Mouse (Mus musculus): ENCODE results near the gene Spsb3.

Spsb3 gene

DNA sequence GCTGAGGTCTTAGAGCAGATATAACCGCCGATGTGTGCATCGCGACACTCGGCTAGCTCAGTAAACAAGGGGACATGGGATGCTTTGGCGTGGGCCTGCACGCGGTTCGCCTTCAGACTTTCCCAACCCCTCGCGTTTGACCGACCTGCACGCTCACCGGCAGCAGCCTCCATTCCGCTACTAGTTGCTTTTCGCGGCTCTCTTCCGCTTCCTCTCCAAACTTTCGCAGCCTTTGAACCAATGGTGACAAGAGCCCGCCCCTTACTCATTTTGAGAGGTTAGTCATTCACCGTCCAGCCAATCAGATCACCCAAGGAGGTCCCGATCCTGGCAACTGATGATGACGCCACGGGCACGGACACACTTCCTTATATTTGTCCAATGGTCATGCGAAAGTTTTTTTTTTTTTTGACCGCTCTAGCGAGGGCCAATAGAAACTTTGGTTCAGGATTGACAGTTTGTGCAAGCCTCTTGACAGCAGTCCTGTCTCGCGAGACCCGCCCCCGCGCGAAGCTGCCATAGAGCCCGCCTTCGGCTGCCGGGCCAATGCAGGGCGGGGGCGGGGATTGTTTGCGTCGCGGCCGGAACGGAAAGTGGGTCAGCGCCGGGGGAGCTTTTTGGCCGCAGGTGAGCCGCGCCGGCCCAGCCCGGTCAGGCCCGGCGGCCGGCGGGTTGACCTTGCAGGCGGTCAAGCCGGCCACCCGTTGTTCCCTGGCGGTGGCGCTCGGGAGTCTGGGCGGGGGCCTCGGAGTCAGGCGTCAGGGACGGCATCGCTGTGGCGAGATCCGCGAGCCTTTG lies at the start of gene Spsb3, which contains the start of gene Nubp2:
Spsb3 (plus strand) TSS at position 510 of the 798 bp plus-strand sequence.
Nubp2 (minus strand) TSS at position 216 of the 798 bp plus-strand sequence.
- DNase-seq (ENCODE audit: low spot score): peak; percentile 99

- no peak for DNase-seq (ENCODE audit: low spot score)
Measured at GRCm38 (mm10) chr17:24839842-24840241, 46.6 kb upstream of the Spsb3 start, which contains the start of gene Hagh. Hagh (plus strand) TSS chr17:24840143.

GRCm38 (mm10) chr17:24840341-24840740 lies 46.1 kb upstream of the Spsb3 start:
- no peak for DNase-seq (ENCODE audit: low spot score)

- no peak for DNase-seq (ENCODE audit: low spot score)
Measured at GRCm38 (mm10) chr17:24841133-24841532, 45.3 kb upstream of the Spsb3 start.

GRCm38 (mm10) chr17:24842631-24843030 lies 43.8 kb upstream of the Spsb3 start:
- no peak for DNase-seq (ENCODE audit: low spot score)

DNA sequence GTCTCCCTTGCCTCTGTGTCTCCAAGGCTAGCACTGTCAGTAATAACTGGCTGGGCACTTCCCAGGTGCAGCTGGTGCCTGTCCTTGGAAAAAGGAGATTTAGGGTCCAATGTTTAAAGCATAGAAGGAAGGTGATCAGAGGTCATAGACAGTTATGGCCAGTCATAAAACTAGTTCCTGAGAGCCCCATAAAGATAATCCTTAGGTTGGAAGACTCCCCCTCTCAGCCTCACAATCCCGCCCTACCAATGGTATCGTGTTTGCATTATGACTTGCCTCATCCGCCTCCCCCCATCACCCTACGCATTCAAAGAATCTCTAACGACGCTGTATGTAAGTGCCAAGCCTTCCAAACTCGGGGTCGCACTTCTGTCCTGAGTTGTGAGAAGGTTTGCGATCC lies 41.9 kb upstream of the Spsb3 start:
- DNase-seq (ENCODE audit: low spot score): no peak

DNA sequence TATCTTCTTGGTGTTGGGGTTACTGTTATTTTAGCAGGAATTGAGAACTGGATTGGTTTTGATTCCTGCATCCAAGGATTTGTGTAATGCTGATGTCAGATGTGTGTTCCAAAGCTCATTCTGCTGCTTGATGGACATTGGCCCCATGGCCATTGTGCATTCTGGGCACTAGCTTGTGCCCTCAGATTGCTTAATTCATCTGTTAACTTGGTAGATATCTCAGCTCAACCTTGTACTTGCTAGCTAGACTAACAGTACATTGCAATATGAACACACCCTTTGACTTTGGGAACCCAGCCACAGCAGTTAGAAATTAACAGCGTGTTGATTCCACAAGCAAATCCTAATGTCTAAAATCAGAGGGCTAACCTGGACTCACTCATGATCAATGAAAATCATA lies 39.1 kb upstream of the Spsb3 start:
- DNase-seq (ENCODE audit: low spot score): no peak

- DNase-seq (ENCODE audit: low spot score): no peak
Measured at GRCm38 (mm10) chr17:24848600-24849031, 37.8 kb upstream of the Spsb3 start.

GRCm38 (mm10) chr17:24849733-24850064 lies 36.7 kb upstream of the Spsb3 start:
- no peak for DNase-seq (ENCODE audit: low spot score)

DNA sequence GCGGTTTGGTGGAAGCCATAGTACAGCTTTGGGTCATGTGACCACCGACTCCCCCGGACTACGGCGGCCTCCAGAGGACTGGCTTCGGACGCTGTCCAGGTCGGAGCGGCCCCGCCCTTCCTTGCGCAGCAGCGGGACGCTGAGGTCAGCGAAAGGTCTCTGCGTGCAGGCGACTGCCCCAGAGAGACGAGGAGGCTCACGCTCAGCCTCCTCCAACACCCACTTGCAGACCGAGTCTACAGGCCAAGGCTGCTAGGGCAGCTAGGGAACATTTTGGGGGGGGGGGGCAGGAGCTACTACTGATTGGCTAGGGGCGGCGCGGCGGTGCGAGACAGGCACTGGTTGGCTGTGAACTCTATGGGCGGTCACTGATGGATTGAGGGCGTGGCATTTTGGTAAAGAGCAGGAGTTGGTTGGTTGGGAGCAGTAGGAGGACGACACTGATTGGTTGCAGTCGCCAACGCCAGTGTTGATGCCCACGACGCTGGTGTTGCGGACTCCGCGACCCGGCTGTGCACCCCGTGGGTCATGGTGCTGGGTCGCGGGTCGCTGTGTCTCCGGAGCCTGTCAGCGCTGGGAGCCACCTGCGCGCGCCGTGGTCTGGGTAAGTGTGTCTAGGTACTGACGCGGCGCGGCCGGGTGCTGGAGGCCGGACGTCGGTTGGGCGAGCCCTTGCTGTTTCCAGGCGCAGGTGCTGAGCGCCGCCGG lies 36.2 kb upstream of the Spsb3 start, which contains the start of gene Fahd1:
Fahd1 (minus strand) TSS at position 300 of the 708 bp plus-strand sequence.
- peak; percentile 94 for DNase-seq (ENCODE audit: low spot score)

DNA sequence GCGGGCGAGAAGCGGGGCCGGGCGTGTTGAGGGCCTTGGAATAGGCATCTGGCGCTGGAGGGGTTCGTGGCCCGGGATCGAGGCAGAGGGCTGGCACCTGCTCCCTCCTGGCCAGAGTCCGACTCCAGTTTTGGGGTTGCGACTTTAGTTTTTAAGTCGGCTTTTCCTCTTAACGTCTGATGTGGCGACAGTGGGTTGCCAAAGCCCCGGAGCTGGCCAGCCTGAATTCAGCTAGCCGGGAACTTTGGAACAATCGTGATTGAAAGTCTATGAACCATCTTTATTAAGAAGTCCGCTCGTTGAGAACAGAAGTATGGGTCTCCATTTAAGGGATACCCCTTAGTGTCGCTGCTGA lies 35.7 kb upstream of the Spsb3 start:
- no peak for DNase-seq (ENCODE audit: low spot score)

DNA sequence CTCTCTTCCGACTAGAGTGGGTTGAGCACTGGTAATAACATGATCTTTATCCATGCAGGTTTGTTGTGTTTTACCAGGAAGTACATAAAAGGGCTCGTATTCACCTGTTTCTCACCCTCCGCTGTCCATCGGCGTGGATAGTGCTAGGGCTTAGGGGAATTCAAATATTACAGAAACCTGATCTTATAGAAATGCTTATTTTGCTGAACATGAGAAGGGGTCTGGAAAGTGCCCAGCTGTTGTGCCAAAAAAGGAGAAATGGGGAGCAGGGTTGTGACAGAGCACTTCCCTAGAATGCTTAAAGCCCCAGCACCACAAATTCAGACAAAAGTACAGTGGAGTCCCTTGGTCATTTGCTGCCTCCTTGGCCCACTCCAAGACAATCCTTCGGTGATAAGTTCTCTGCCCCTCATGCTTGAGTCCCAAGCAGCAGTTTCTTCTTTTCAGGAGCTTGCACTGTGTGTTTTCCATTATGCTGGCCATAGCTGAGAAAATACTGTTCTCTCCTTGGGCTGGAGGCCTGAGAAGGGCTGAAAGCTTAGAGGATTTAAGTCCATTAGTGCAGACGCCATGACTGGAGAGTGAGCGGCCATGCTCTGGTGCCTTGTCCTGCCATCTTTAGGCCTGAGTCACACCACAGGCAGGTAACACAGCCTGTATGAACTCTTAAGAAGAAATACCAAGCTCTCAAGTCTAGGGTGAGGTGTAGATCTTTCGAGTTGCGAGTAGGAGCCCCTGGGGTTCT lies 34.9 kb upstream of the Spsb3 start:
- DNase-seq (ENCODE audit: low spot score): no peak

DNA sequence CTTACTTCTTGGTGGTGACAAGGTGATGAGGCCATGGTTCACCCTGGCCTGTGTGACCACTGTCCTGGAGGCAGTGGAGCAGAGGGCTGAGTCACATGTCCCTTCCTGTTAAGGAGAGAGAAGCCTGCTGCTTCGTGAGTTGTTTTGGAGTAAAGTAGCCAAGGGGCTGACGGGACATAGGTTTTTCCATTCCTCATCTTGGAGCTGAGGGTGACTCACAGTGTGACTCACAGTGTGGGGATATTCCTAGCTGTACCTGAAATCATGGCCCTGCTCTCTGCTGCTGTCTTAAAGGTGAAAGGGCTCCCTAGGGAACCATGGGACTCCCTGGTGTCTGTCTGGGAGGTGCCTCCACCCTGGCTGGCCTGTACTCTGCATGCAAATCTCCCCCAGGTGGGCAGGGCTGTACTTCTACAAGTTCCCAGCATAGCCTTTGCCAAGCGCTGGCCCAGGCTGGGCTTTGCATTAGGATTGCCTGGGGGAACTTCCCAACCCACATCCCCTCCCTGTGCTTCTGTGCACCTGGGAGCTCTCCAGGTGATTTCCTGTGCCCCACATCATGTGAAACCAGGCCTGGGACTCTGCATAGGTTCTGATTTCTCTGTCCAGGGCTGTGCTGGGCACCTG lies 30.5 kb upstream of the Spsb3 start:
- DNase-seq (ENCODE audit: low spot score): no peak

DNA sequence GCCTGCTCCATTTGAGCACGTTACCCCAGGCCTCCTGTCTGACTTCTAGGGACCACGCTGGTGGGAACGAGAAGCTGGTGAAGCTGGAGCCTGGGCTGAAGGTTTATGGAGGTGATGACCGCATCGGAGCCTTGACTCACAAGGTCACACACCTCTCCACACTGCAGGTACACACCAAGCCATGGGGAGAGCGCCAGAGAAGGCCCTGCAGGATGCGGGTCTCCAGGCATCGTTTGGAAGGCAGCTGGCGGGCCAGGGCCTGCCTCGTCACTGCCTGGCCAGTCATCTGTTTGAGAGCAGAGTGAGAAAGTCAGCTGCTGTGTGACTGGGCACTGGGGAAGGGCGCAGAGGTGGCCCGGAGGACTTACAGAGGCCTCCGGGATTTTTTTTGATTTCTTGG lies 29.9 kb upstream of the Spsb3 start:
- DNase-seq (ENCODE audit: low spot score): no peak

- DNase-seq (ENCODE audit: low spot score): no peak
Measured at GRCm38 (mm10) chr17:24857831-24858470, 28.5 kb upstream of the Spsb3 start.

GRCm38 (mm10) chr17:24858967-24859366 lies 27.5 kb upstream of the Spsb3 start:
- no peak for DNase-seq (ENCODE audit: low spot score)

DNA sequence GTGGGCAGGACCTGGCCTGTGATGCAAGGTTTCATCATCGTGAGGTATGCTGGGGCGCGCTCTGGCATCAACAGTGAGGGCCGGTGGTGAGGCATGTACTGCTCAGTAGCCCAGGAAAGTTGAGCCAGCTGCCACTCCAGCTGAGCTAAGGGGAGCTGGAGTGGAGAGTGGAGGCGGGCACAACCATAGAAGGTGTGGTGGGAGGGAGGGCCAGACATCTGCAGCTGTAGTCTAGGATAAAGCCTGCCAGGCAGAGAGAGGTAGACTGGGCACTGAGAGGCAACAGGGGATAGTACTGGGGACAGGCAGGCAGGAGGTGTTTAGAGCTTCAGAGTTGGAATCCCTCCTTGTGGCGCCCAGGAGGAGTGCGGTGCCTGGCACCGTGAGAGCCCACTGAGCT lies 26.4 kb upstream of the Spsb3 start:
- DNase-seq (ENCODE audit: low spot score): no peak

- DNase-seq (ENCODE audit: low spot score): no peak
Measured at GRCm38 (mm10) chr17:24861785-24862184, 24.7 kb upstream of the Spsb3 start.

GRCm38 (mm10) chr17:24865776-24866175 lies 20.7 kb upstream of the Spsb3 start, which contains the start of gene Igfals:
Igfals (plus strand) TSS chr17:24865997.
- no peak for DNase-seq (ENCODE audit: low spot score)

GRCm38 (mm10) chr17:24867914-24868313 lies 18.5 kb upstream of the Spsb3 start:
- no peak for DNase-seq (ENCODE audit: low spot score)

DNA sequence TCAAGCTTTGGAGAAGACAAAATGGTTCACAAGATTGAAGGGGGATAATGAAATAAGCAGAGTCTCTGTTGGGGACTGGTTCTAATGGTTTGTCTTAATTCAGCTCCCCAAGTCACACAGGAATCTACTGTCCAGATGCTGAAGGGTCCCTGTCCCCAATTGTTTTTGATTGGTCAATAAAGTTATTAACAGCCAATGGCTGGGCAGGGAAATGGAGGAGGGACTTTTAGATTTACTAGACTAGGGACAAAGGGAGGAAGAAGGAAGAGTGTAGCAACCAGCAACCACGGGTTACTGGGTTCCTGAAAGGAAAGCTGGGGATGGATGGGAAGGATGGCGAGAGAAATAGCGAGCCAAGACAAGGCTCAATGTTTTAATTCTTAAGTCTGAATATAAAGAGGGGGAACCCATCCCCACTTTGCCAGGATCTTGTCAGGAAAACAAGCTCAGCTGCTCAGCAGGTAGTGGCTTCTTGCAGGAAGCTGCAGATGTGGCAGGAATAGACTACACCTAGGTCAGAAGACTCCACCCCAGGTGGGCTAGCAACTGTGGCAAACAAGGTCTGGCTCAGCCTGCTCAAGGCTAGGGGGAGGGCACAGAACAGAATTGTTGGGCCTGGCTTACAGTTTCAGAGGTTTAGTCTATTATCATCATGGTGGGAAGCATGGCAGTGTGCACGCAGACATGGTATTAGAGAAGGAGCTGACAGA lies 12.6 kb upstream of the Spsb3 start:
- no peak for DNase-seq (ENCODE audit: low spot score)
